Mouse (Mus musculus): ENCODE results near the gene Rfx4. TPM values are rescaled to one million over a fixed set of nuclear protein-coding genes. Genes with fewer than 3 reads are reported as not detected.

The Rfx4 gene
- total RNA-seq (2021) = not detected

DNA sequence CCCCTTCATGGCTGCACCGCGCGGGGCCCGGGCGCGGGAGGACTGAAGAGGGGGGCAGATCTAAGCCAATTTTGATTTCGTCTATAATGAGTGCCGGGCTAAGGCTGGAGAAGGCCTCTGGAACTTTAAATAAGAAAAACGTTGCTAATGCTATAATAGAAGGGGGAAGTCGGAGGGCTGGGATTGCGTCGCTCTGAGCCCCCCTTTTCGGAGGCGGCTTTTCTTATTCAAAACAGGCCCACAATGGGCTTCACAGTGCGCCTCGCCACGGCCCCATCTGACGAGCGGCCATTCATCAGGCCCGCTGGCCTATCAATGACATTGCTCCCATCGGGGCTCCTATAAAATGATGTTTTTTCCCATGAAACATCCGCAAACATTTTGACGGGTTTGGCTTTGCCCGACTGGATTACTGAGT, at the start of gene Rfx4:
Gene Rfx4, plus strand, starts transcription at position 277 of the 418 bp plus-strand sequence.
- no peak for DNase-seq

GRCm38 (mm10) chr10:84706543-84706942, 49.3 kb upstream of the Rfx4 start:
- no peak for DNase-seq

DNA sequence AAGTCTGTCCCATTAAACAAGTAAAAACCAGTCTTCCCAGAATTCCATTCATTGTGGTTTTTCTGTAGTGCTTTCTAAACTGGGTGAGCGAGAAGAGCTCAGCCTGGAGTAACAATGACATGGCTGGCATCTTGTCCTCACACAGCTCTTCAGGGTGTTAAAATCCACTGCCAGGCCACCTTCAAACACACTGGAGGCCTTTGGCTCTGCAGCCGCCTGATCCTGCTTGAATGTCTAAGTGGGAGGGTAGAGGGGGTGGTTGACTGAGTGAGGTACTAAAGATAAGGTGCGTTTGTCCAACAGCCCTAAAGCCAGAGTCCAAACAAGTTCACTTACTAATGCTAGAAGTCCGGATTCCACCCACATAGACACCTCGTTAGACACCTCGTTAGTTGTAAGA, 48.6 kb upstream of the Rfx4 start:
- peak; percentile 33 for DNase-seq

- no peak for DNase-seq
These were observed 47.9 kb upstream of the Rfx4 start for GRCm38 (mm10) chr10:84707752-84708530.

DNA sequence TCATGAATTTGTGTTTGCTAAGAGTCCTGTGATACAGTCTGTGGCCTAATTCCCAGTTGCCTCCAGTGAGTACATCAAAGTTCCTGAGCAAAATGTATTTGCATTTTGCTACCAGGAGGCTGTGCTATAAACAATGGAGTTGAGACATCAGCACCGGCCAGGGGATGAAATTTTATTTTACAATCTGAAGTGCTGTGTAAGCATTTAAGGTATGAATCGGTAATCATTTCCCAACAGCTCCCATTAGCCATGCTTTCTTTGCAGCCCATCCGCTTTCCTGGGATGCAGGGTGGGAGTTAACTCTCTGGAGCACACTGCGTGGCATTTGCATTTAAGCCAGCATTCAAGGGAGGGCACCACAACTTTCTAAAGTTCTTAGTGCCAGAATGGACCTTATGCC, 45.7 kb upstream of the Rfx4 start:
- no peak for DNase-seq

GRCm38 (mm10) chr10:84710827-84711226, 45.0 kb upstream of the Rfx4 start:
- no peak for DNase-seq

- DNase-seq = no peak
These were observed 44.4 kb upstream of the Rfx4 start for GRCm38 (mm10) chr10:84711479-84711878.

- no peak for DNase-seq
These were observed 43.9 kb upstream of the Rfx4 start for GRCm38 (mm10) chr10:84711940-84712339.

DNA sequence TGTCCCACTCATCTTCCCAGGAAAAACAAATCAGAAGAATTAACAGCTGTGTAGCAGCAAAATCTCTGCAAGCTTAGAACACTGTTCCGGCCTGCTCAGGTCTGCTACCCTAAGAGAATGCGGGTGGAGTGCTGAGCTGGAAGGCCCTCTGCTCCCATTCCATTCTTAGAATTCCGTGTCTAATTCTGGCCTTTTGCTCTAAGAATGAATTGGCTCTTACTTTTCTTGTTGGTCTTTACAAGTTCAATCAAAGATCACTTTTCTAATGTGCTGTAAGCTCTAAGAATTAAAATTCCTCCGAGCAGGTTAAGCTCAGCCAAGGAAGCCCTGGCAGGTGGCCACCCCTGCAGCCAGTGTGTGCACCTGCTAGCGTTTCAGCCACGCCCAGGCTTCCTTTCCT, 43.3 kb upstream of the Rfx4 start:
- no peak for DNase-seq

DNA sequence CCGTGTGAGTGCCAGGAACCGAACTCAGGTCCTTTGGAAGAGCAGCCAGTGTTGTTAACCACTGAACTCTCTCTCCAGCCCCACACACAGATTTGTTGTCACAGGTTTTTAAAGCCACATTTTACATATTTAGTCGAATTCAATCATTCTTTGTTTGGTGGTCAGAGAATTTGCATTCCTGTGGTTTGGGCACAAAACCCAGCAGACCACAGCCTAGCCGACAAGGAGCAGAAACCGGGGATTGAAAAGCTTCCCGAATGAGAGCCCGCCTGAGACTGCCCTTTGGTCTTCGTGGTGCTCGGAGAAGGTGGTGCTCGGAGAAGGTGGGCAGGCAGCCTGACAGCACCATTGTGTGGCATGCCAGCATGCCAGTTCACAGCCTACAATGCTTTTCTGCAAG, 42.8 kb upstream of the Rfx4 start:
- DNase-seq = no peak

DNA sequence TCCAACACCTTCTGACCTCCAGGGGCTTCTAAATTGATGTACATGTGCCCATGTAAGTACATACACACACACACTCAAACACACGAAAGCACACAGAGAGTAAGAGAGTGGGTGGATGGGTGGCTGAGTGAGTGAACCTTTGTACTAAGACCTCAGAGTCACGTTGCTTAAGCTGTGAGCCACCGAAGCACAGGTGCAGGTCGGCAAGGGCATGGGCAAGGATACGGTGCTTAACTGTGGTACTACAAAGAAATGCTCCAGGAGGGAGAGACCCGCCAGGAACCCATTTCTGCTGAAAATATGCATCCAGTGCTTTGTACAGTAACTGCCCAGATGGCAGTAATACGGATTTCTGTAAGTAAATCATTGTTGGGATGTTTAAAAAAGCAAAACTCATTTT, 40.2 kb upstream of the Rfx4 start:
- DNase-seq = no peak

DNA sequence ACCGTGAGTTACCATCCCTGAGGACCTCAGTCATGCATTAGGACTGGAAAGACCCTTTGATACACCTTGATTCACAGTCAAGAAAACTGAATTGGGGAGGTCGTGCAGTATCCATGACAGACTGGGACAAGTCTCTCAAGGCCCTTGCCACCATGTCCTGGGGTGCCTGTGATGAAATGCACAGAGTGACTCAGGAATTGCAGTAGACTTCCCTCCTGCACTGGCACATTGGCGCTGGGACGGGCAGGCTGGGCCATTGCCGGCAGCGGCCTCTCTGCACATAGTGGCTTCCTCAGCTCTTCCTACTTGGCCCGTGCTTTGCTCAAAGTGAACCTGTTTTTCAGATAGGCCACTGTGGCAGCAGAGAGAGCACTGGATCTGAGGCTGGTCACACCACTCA, 39.3 kb upstream of the Rfx4 start:
- no peak for DNase-seq

GRCm38 (mm10) chr10:84722711-84723110, 33.2 kb upstream of the Rfx4 start:
- DNase-seq = no peak

GRCm38 (mm10) chr10:84727005-84727404, 28.9 kb upstream of the Rfx4 start:
- DNase-seq = no peak

GRCm38 (mm10) chr10:84727760-84728159, 28.1 kb upstream of the Rfx4 start:
- no peak for DNase-seq

DNA sequence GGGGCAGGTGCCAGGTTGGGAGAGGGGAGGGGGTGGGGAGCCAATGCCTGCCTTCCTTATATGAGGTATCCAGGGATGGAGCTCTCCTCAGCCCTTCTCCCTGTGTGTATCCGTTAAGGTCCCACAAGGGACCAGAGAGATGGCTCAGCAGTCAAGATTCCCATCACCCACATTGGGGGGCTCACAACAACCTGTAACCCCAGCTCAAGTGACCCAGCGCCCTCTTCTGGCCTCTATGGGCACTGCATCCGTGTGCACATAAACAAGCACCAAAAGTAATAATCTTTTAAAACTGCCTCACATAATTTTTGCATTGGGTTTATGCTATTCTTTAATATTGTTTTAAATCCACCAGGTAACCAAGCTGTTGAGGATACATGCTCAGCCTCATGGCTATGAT, 25.8 kb upstream of the Rfx4 start:
- no peak for DNase-seq

GRCm38 (mm10) chr10:84730956-84731355, 24.9 kb upstream of the Rfx4 start:
- DNase-seq = no peak

GRCm38 (mm10) chr10:84733511-84733910, 22.4 kb upstream of the Rfx4 start:
- no peak for DNase-seq

DNA sequence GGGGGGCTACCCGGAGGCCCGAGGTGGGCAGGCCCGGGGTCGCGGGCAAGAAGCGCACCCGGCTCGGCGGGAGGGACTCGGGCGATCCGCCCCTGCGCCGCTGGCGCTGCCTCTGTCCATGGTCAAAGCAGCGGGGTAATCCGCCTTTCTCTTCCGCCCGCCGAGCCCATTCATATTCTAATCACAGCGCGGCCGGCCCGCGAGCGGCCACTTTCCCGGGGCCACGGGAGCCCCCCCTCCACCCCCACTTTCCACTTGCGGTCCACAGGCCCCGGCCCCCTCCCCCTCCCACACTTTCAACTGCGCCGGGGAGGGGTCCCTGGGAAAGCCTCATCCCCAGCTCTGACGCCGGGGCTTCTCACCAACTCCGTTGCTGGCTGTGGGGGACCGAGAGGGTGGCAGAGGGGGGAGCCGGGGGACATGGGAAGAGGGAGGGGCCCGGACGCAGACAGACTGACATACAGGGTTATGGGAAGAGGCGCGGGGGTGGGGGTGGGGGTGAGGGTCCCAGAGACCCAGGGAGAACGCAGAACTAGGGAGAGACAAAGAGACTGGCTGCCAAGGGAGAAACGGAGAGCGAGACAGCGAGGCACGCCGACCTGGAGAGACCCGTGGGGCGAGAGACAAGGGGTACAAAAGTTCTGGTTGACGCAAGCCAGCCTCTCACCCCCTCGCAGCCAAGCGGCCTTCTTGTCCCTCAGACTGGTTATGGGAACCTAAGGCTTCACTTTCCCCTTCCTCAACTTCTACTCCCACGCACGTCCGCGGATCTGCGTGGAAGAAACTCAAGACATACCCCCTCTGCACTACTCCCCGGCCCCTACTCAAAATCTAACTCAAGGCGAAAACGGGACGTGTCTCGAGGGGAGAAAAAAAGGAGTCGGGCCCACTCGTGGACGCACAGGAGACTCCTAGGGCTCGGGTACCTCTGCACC, 744 bp upstream of the Rfx4 start:
- DNase-seq = peak; percentile 57

- no peak for DNase-seq
These were observed 703 bp downstream of the Rfx4 start for GRCm38 (mm10) chr10:84756435-84757095.

GRCm38 (mm10) chr10:84757426-84758199, 1.8 kb downstream of the Rfx4 start:
- no peak for DNase-seq

DNA sequence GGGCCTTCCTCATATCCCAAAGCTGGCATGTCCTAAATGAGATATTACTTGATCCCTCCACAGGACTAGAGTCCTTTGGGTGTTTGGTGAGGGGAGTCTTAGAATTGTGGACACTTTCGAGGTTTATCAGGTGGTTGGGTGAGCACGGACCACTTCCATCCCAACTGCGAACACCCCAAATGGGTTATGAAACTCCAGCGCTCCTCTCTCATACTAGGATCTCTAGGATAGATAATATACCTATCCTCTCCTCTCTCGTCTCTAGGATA, 2.3 kb downstream of the Rfx4 start:
- no peak for DNase-seq
